Mouse (Mus musculus): ENCODE data around the gene E130309D02Rik. TPM values are rescaled to one million over a fixed set of nuclear protein-coding genes. Genes with fewer than 3 reads are reported as not detected.

The E130309D02Rik gene
- polyA plus RNA-seq, 1 experiment from 2014 or later: 46.6 TPM

DNA sequence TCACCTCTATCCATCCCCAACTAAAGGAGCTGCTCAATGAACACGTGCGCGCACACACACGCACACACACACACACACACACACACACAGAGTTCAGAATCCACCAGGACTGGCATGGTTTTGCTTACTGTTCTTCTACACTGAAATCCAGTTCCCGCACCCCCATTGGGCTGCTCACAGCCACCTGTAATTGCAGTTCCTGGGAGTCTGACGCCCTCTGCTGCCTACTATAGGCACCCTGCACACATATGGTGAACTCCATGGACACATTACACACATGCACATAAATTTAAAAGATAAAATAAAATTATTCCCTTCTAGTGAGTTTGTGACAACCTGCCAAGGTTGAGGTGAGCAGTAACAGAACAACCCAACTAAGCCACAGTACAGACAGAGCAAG, 30.4 kb downstream of the E130309D02Rik start:
- Histone ChIP-seq H3K4me2 (no peak overlapping the region), H3K27ac (ENCODE audit: low read depth) (no peak overlapping the region), H3K9ac (no peak overlapping the region), H3K36me3 (ENCODE audit: insufficient read depth) (no peaks in the 10 kb centered on the region), H3K4me1 (ENCODE audit: insufficient read depth) (peaks cover 4% of the 10 kb centered on the region; the same call in 1 of the 2 replicates), H3K9me3 (ENCODE audit: low read depth, low read length) (no peaks in the 10 kb centered on the region), H3K27me3 (ENCODE audit: insufficient read depth, low read length) (peaks cover 44% of the 10 kb centered on the region), H3K4me3 (ENCODE audit: low read depth, low read length) (no peak overlapping the region)
- ATAC-seq (ENCODE audit: insufficient read depth) (no peak), DNase-seq (no peak)
- TF ChIP-seq CTCF (IDR thresholded peaks at IDR 0.05; ENCODE audit: low read depth): peak; percentile 48
- 48% methylated on average over 6 of the region's 6 CpGs for WGBS

DNA sequence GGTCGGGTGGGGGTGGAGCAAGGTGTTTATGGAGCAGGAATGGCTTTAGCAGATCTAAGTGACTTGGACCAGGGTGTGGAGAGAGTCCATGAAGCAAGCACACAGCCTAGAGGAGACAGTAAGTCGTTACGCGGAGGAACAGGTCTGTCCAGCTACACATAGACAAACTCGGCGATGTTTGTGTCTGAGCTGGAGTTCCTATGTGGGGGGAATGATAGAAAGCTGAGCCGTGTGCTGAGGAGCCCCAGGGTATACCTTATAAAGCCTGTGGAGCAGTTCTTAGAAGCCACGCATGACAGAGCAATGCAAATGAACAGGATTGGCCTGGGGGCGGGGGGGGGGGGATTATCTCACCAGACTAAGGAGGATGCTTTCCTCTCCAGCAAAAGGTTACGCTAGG, 35.9 kb downstream of the E130309D02Rik start:
- WGBS: 31% methylated on average over 10 of the region's 10 CpGs
- no peak for TF ChIP-seq CTCF (IDR thresholded peaks at IDR 0.05; ENCODE audit: low read depth)
- no peak for ATAC-seq (ENCODE audit: insufficient read depth)

GRCm38 (mm10) chr5:143275761-143276160, 39.4 kb downstream of the E130309D02Rik start:
- Histone ChIP-seq H3K4me3 (ENCODE audit: low read depth, low read length) (no peak overlapping the region), H3K4me2 (no peak overlapping the region), H3K27me3 (ENCODE audit: insufficient read depth, low read length) (no peaks in the 10 kb centered on the region), H3K9me3 (ENCODE audit: low read depth, low read length) (no peaks in the 10 kb centered on the region), H3K36me3 (ENCODE audit: insufficient read depth) (no peaks in the 10 kb centered on the region), H3K27ac (ENCODE audit: low read depth) (no peak overlapping the region), H3K9ac (no peak overlapping the region), H3K4me1 (ENCODE audit: insufficient read depth) (no peaks in the 10 kb centered on the region)
- no peak for TF ChIP-seq CTCF (IDR thresholded peaks at IDR 0.05; ENCODE audit: low read depth)
- WGBS: 41% methylated on average over 5 of the region's 5 CpGs
- ATAC-seq (ENCODE audit: insufficient read depth): no peak
- no peak for DNase-seq

More for the DNA sequence above, 35.9 kb downstream of the E130309D02Rik start:
- no peaks in the 10 kb centered on the region for H3K36me3 ChIP-seq (ENCODE audit: insufficient read depth)
- no peaks in the 10 kb centered on the region for H3K4me1 ChIP-seq (ENCODE audit: insufficient read depth)
- DNase-seq: no peak
- H3K27ac ChIP-seq (ENCODE audit: low read depth): no peak overlapping the region
- H3K4me3 ChIP-seq (ENCODE audit: low read depth, low read length): no peak overlapping the region
- no peaks in the 10 kb centered on the region for H3K9me3 ChIP-seq (ENCODE audit: low read depth, low read length)
- no peak overlapping the region for H3K9ac ChIP-seq
- no peaks in the 10 kb centered on the region for H3K27me3 ChIP-seq (ENCODE audit: insufficient read depth, low read length)
- no peak overlapping the region for H3K4me2 ChIP-seq

- no peak overlapping the region for H3K4me3 ChIP-seq (ENCODE audit: low read depth, low read length)
- no peaks in the 10 kb centered on the region for H3K9me3 ChIP-seq (ENCODE audit: low read depth, low read length)
- DNase-seq (no peak), ATAC-seq (ENCODE audit: insufficient read depth) (no peak)
- peaks cover 5% of the 10 kb centered on the region; the same call in 1 of the 2 replicates for H3K4me1 ChIP-seq (ENCODE audit: insufficient read depth)
- no peak overlapping the region for H3K9ac ChIP-seq
- no peak overlapping the region for H3K27ac ChIP-seq (ENCODE audit: low read depth)
- no peak for TF ChIP-seq CTCF (IDR thresholded peaks at IDR 0.05; ENCODE audit: low read depth)
- WGBS: 89% methylated on average over 16 of the region's 16 CpGs
- no peaks in the 10 kb centered on the region for H3K27me3 ChIP-seq (ENCODE audit: insufficient read depth, low read length)
- H3K4me2 ChIP-seq: no peak overlapping the region
- H3K36me3 ChIP-seq (ENCODE audit: insufficient read depth): no peaks in the 10 kb centered on the region
Measured at GRCm38 (mm10) chr5:143272540-143273330, 42.4 kb downstream of the E130309D02Rik start.

DNA sequence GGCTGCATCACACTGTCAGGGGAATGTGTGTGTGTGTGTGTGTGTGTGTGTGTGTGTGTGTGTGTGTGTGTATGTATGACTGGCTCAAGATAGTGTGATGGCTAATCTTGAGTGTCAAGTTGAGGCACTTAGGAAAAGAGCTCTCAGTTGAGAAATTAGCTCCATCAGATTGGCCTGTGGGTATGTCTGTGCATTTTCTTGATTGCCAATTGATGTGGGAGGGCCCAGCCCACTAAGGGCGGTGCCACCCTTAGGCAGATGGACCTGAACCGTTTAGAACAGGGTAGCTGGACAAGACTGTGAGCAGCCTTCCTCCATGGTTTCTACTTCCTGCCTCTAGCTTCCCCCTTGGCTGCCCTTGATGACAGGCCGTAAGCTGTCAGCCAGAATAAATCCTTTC, 43.1 kb downstream of the E130309D02Rik start:
- DNase-seq (no peak), ATAC-seq (ENCODE audit: insufficient read depth) (no peak)
- Histone ChIP-seq H3K4me1 (ENCODE audit: insufficient read depth) (peaks cover 5% of the 10 kb centered on the region; the same call in 1 of the 2 replicates), H3K27me3 (ENCODE audit: insufficient read depth, low read length) (no peaks in the 10 kb centered on the region), H3K4me2 (no peak overlapping the region), H3K9me3 (ENCODE audit: low read depth, low read length) (no peaks in the 10 kb centered on the region), H3K27ac (ENCODE audit: low read depth) (no peak overlapping the region), H3K36me3 (ENCODE audit: insufficient read depth) (no peaks in the 10 kb centered on the region), H3K4me3 (ENCODE audit: low read depth, low read length) (no peak overlapping the region), H3K9ac (no peak overlapping the region)
- WGBS: 58% methylated on average over 3 of the region's 3 CpGs
- no peak for TF ChIP-seq CTCF (IDR thresholded peaks at IDR 0.05; ENCODE audit: low read depth)

GRCm38 (mm10) chr5:143271642-143272041, 43.5 kb downstream of the E130309D02Rik start:
- Histone ChIP-seq H3K9me3 (ENCODE audit: low read depth, low read length) (no peaks in the 10 kb centered on the region), H3K4me2 (no peak overlapping the region), H3K9ac (no peak overlapping the region), H3K27ac (ENCODE audit: low read depth) (no peak overlapping the region), H3K4me3 (ENCODE audit: low read depth, low read length) (no peak overlapping the region), H3K27me3 (ENCODE audit: insufficient read depth, low read length) (no peaks in the 10 kb centered on the region), H3K4me1 (ENCODE audit: insufficient read depth) (peaks cover 5% of the 10 kb centered on the region; the same call in 1 of the 2 replicates), H3K36me3 (ENCODE audit: insufficient read depth) (no peaks in the 10 kb centered on the region)
- no peak for ATAC-seq (ENCODE audit: insufficient read depth)
- WGBS: 83% methylated on average over 6 of the region's 6 CpGs
- no peak for TF ChIP-seq CTCF (IDR thresholded peaks at IDR 0.05; ENCODE audit: low read depth)
- DNase-seq: no peak

- Histone ChIP-seq H3K4me1 (ENCODE audit: insufficient read depth) (peaks cover 5% of the 10 kb centered on the region; the same call in 1 of the 2 replicates), H3K9me3 (ENCODE audit: low read depth, low read length) (no peaks in the 10 kb centered on the region), H3K36me3 (ENCODE audit: insufficient read depth) (no peaks in the 10 kb centered on the region), H3K4me2 (peak overlapping the region; percentile 94), H3K27me3 (ENCODE audit: insufficient read depth, low read length) (no peaks in the 10 kb centered on the region), H3K27ac (ENCODE audit: low read depth) (no peak overlapping the region), H3K9ac (peak overlapping the region; percentile 85), H3K4me3 (ENCODE audit: low read depth, low read length) (peak overlapping the region; percentile 88)
- no peak for TF ChIP-seq CTCF (IDR thresholded peaks at IDR 0.05; ENCODE audit: low read depth)
- no peak for ATAC-seq (ENCODE audit: insufficient read depth)
- 4% methylated on average over 12 of the region's 12 CpGs for WGBS
- DNase-seq: no peak
Measured at GRCm38 (mm10) chr5:143270151-143270519, 45.0 kb downstream of the E130309D02Rik start.

Data from lung, embryonic 14.5 days (tissue).